9 mouse cellular contexts compared by ENCODE assay signal in genomic region chr5:115204562-115205311, GRCm38 (mm10). TPM values are rescaled to one million over a fixed set of nuclear protein-coding genes. Genes with fewer than 3 reads are reported as not detected.
DNase-seq lines count a peak whose midpoint lies in the region; ATAC-seq and TF ChIP-seq lines count a peak whose summit lies in the region.
"Had no signal": no experiment of that assay in that cellular context is flagged by ENCODE, and none has a peak within 500 bp of the region (broad histone marks: within the 10 kb centered on the region; RNA-seq: fewer than 3 reads in every experiment).

No protein-coding gene starts in this region.

- 5% methylated on average over 31 of the region's 31 CpGs for WGBS in heart, adult 2 months
- WGBS in kidney, adult 2 months, result 8% methylated on average over 31 of the region's 31 CpGs
- 6% methylated on average over 31 of the region's 31 CpGs for whole genome bisulfite sequencing in liver, embryonic 15.5 days (ENCODE audit: insufficient replicate concordance)

- no peak for TF ChIP-seq CTCF in heart, adult 2 months (IDR thresholded peaks at IDR 0.05)
- TF ChIP-seq CTCF in kidney, adult 2 months (conservative IDR thresholded peaks at IDR 0.05; ENCODE audit: insufficient read depth, insufficient read length, low read depth, low read length), result no peak

- H3K9ac ChIP-seq in heart, adult 2 months (ENCODE audit: low read depth, low read length), result peak overlapping the region; percentile 64
- no peak overlapping the region for H3K9ac ChIP-seq in liver, embryonic 15.5 days

- H3K27ac ChIP-seq in heart, adult 2 months, result peak overlapping the region; percentile 66
- H3K27ac ChIP-seq in kidney, adult 2 months (ENCODE audit: insufficient read depth, low read depth, low read length), result no peak overlapping the region
- no peak overlapping the region for H3K27ac ChIP-seq in liver, embryonic 15.5 days (replicated peaks)

- H3K4me2 ChIP-seq in liver, embryonic 15.5 days, result peak overlapping the region; percentile 48

- no peak for DNase-seq in frontal cortex, postnatal 36 days (ENCODE audit: low spot score in 2 of 2)
- peak; percentile 79 to 82 for DNase-seq in cerebellum, postnatal 36 days
- DNase-seq in heart, adult 2 months, result peak; percentile 54 to 67
- DNase-seq in kidney, adult 2 months, result peak; percentile 52
- peak; percentile 91 for DNase-seq in retina, postnatal 1 day
- no peak for DNase-seq in spleen, postnatal 4 days (ENCODE audit: low spot score in 2 of 2)

- no peak for TF ChIP-seq EP300 in heart, adult 2 months (IDR thresholded peaks at IDR 0.05; ENCODE audit: insufficient read depth, low read depth, low read length)

- peak overlapping the region; percentile 44 for H3K4me3 ChIP-seq in heart, adult 2 months
- peak overlapping the region; percentile 17; the same call in 1 of the 2 replicates for H3K4me3 ChIP-seq in kidney, adult 2 months (ENCODE audit: insufficient read depth, low read depth, low read length)
- H3K4me3 ChIP-seq in liver, embryonic 15.5 days (replicated peaks), result peak overlapping the region; percentile 15; the same call in 1 of the 2 replicates

- TF ChIP-seq POLR2A in heart, adult 2 months (IDR thresholded peaks at IDR 0.05; ENCODE audit: insufficient read depth, low read depth, low read length), result peak; percentile 76; the same call in 1 of the 2 replicates
- TF ChIP-seq POLR2A in kidney, adult 2 months (IDR thresholded peaks at IDR 0.05; ENCODE audit: low read depth, low read length), result no peak

- ATAC-seq in frontal cortex, adult (ENCODE audit: low TSS enrichment), result peak; percentile 57; the same call in 1 of the 2 replicates
- ATAC-seq in liver, embryonic 15.5 days (ENCODE audit: insufficient read depth), result no peak

- no peaks in the 10 kb centered on the region for H3K9me3 ChIP-seq in liver, embryonic 15.5 days (replicated peaks)

- H3K27me3 ChIP-seq in heart, adult 2 months (ENCODE audit: control insufficient read depth, insufficient read depth, low read length), result no peaks in the 10 kb centered on the region
- no peaks in the 10 kb centered on the region for H3K27me3 ChIP-seq in kidney, adult 2 months (replicated peaks; ENCODE audit: control insufficient read depth, insufficient read depth, low read length)
- H3K27me3 ChIP-seq in liver, embryonic 15.5 days, result peaks cover 63% of the 10 kb centered on the region

- intact Hi-C loops in heart, adult 2 months (cut with DNase I), result no loop called here

- no peaks in the 10 kb centered on the region for H3K79me2 ChIP-seq in heart, adult 2 months (replicated peaks; ENCODE audit: control insufficient read depth, insufficient read depth, low read length)

- H3K4me1 ChIP-seq in heart, adult 2 months (ENCODE audit: control insufficient read depth, insufficient read depth, low read length), result peaks cover 5% of the 10 kb centered on the region; the same call in 1 of the 2 replicates
- no peaks in the 10 kb centered on the region for H3K4me1 ChIP-seq in kidney, adult 2 months (ENCODE audit: control insufficient read depth, insufficient read depth, low read length)
- H3K4me1 ChIP-seq in liver, embryonic 15.5 days (replicated peaks), result 0 out of 2 replicates have a peak, but pooled peaks cover 11% of the 10 kb centered on the region

- no peaks in the 10 kb centered on the region for H3K36me3 ChIP-seq in heart, adult 2 months (ENCODE audit: control insufficient read depth, insufficient read depth, low read length)
- no peaks in the 10 kb centered on the region for H3K36me3 ChIP-seq in kidney, adult 2 months (ENCODE audit: control insufficient read depth, insufficient read depth, low read length)
- H3K36me3 ChIP-seq in liver, embryonic 15.5 days (replicated peaks), result no peaks in the 10 kb centered on the region

RNA-seq across cellular contexts. Expression of gene Cabp1, which starts 10.6 kb away (rescaled TPM):
- total RNA-seq in heart, adult 2 months (2021), result 1 to 10 TPM; 2.3 to 3.9 TPM
- 6.0 and 13.2 TPM in 2 replicates for polyA plus RNA-seq in heart, adult 2 months (2012; rRNA removed)
- polyA plus RNA-seq in kidney, adult 2 months (2012; rRNA removed), result 1.7 and 2.6 TPM in 2 replicates
- polyA plus RNA-seq in liver, embryonic 15.5 days (2015; fragmentation: Nextera tagmentation; extraction: Ambion mirVana), result 0.13 and 0.18 TPM in 2 replicates
- total RNA-seq: hematopoietic stem cell, adult 5-6 weeks had no signal

RNA-seq across cellular contexts. Expression of gene Pop5, which starts 30.9 kb away (rescaled TPM):
- total RNA-seq in heart, adult 2 months (2021), result 10 to 100 TPM; 32.2 to 38.1 TPM
- polyA plus RNA-seq in heart, adult 2 months (2012; rRNA removed), result 36.2 and 43.8 TPM in 2 replicates
- 132 and 160 TPM in 2 replicates for polyA plus RNA-seq in kidney, adult 2 months (2012; rRNA removed)
- polyA plus RNA-seq in liver, embryonic 15.5 days (2015; fragmentation: Nextera tagmentation; extraction: Ambion mirVana), result 84.0 and 88.1 TPM in 2 replicates

RNA-seq across cellular contexts. Expression of gene Mlec, which starts 46.8 kb away (rescaled TPM):
- 10 to 100 TPM; 74.6 to 80.6 TPM for total RNA-seq in heart, adult 2 months (2021)
- polyA plus RNA-seq in heart, adult 2 months (2012; rRNA removed), result 40.4 and 75.4 TPM in 2 replicates
- 202 and 209 TPM in 2 replicates for polyA plus RNA-seq in kidney, adult 2 months (2012; rRNA removed)
- 23.7 and 29.6 TPM in 2 replicates for polyA plus RNA-seq in liver, embryonic 15.5 days (2015; fragmentation: Nextera tagmentation; extraction: Ambion mirVana)

Comparison
In these comparisons a context has a peak if more than half of its experiments do, and no peak if none do; other contexts are left out.
1. DNase-seq: peak in cerebellum, postnatal 36 days (2 of 2), heart, adult 2 months (2 of 2), kidney, adult 2 months (single experiment) and retina, postnatal 1 day (single experiment); none in frontal cortex, postnatal 36 days (0 of 2) and spleen, postnatal 4 days (0 of 2).
2. Peak in every context shown above with its lines, with median percentiles within 50 percentile points of each other: H3K4me3 ChIP-seq.